Mouse (Mus musculus) heart, adult 11 months (tissue): Measurements from ENCODE around the gene Itm2a.

Experiments
- DNase-seq: peaks from one replicate; pipeline ENCODE4 v3.0.0; 2022

Gene Itm2a

DNA sequence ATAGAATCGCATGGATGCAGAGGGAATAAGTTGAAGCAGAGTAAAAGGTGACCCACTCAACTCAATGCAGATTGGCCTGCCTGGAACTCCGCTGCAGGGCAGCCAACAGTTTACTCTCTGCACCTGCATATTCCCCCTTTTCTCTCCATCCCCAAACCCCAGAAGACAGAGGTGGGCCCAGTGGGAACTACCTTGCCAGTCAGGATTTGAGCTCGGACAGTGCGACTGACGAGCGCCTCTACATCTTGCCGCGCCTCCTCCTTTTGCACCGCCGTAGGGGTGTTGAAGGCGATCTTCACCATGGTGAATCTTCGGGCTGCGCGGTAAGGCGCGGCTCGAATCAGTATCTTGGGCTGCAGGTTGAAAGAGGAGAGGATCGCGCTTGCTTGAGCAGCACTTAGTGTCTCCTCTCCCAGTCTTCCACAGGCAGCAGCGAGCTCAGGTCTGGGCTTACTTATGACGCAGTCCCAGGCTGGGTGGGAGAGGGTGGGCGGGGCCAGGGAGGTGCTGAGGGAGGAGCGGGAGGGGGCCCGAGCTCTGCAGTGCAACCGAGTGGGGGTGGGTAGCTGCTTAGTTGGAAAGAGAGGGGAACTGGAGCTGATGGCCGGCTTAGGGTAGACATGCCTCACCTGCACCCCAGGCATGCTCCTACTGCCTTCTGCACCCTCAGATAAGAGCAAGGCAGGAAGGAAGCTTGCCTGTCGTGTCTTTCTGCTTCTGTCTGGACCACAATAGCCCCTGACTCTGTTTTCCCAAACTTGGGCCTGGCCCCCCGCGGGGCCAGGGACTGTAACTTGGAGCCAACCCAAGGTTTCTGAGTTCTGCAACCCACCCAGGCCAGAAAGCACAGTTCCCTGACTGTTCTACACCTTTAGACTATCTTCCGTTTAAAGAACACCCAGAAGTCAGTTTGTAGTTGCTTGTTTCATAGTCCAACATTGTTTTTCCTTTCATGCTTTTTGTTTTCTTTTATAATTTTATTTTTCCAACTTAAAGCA lies at the start of gene Itm2a:
TSS of gene Itm2a (minus strand) at position 462 of the 998 bp plus-strand sequence.
- DNase-seq = peak; percentile 91

DNA sequence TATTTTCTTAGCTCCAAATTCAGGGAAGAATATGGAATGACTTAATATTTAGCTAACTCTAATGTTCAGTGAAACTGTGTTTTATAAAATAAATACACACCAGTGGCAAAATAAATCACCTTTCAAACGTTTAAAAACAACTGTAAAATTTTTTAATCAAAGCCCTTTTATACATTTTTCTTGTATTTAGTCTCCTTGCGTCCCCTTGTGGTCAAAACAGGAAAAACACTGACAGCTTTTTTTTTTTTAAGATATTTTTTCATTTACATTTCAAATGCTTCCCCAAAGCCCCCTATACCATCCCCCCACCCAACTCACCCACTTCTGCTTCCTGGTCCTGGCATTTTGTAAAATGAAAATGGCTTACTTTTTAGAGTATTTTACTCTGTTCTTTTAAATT lies 32.7 kb upstream of the Itm2a start:
- no peak for DNase-seq

DNA sequence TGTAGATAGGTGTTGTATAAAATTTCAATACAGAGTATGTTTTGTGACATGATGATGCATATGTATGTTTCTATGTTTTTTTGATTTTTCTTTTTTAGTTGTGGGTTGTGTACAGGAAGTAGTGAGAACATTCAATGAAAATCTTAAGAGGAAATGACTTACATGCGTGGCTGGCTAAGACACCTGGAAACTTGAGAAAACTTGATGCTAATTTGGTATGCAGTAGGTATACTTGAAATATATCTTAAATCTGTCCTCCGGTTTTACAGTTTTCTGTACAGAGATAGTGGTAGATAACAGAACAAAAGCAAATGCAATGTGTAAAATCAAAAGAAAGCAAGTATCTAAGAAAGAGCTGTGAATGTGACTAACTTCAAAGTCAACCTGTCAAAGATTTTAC lies 18.1 kb upstream of the Itm2a start:
- no peak for DNase-seq

DNA sequence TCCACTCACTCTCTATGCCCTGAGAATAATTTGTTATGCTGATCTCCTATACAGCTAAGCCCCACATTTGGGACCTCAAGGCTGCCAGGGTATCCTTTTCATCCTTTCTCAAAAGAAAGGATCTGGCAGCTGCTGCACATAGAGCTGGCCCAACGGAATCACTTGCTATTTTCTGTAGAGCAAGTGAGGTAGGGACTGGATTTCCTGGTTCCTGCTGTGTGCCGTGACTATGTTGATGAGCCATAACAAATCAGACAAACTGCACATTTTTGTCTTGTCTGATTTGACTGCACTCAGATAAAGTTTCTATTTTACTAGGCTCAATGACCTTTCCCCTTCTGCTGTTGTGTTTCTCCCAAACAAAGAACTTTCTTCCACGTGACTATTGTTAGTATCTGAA lies 14.2 kb upstream of the Itm2a start:
- no peak for DNase-seq

DNA sequence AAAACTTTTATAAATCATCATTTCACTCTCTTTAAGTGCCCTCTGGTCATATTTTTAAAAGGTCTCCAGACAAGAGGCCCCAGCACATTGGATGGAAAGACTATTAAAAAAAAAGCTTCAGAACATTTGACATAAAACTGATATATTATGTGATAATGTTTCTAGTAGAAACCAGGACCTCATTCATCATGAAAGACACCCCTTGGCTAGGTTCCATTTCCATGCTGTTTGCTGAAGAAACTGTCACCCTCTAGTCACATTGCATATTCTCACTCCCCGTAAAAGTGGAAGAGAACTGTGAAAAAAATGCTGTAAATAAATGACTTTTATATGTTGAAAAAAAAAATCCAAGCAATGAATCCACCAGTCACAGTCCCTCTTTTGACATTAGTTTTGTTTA lies 12.8 kb upstream of the Itm2a start:
- no peak for DNase-seq

DNA sequence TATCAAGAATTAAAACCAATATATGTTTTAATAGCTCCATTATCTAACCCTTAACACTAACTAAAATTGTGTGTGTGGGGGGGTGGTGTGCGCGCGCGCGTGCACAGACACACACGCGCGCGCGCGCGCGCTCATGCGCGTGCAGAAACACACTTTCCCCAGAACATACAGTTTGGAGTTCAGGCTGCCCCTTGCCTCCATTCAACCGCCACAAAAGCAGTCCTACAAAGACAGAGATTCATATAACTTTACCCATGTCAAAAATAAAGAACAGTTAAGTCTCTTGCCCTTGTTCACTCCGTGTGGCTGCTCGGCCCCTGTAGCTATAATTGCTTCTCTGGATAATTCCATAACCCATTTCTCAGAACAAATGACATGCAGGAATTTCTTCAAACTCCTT lies 695 bp downstream of the Itm2a start:
- DNase-seq = peak; percentile 66

DNA sequence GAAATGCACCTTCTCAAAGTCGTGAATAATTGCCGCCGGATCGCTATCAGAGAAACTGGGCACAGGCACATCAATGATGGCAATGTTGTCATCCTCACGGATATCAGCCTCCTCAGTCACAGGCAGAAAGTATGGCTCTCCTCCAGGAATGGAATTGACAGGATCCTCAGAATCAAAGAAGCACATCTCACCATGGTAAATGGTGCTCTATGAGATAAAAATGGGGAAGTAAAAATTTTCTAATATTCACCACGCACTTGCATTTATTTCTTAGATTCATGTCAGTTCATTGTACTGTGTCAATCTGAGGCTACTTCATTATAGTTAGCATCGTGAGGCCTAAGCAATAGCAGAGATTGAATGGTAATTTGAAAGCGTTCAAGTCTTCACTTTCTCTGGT lies 4.1 kb downstream of the Itm2a start:
- peak; percentile 7 for DNase-seq

DNA sequence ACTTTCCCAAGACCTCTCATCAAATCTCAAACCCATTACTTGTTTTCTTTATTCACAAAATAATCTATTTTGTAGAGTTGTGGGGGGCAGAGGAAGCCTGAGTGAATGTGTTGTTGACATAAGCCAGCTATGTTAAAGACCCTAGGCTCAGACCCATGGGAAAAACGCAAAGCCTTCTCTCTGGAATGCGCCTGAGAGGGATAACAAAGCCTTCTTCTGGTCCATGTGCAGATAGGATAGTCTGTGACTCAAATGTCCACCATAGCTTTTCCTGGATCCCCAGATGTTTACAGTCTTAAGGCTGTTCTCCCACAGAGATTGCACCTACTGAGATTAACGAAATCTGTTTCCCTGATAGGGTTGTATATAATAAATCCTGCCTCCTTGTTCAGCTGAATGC lies 9.9 kb downstream of the Itm2a start:
- DNase-seq = peak; percentile 4

DNA sequence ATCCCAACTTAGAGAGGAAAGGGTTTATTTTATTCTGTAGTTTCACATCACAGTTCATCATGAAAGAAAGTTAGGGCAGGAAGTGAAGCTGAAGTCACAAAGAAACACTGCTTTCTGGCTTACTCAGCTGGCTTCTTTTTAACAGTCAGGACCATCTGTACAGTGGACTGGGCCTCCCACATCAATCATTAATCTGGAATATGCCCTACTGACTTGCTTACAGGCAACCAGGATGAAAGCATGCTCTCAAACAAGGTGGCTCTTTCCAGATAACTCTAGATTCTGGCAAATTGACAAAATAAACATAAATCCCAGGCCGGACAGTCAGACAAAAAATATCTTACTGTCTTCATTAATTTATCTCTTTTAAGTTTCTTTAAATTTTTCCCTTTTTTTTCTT lies 27.8 kb downstream of the Itm2a start:
- no peak for DNase-seq
